In genomic region chr7:30122188-30122530, GRCm38 (mm10) we compare ENCODE assay signal across 8 mouse cellular contexts. TPM values are rescaled to one million over a fixed set of nuclear protein-coding genes. Genes with fewer than 3 reads are reported as not detected.
DNase-seq lines count a peak whose midpoint lies in the region; ATAC-seq and TF ChIP-seq lines count a peak whose summit lies in the region.

No protein-coding gene starts in this region.

- no peak for TF ChIP-seq CTCF in C2C12 (IDR thresholded peaks at IDR 0.05; ENCODE audit: control insufficient read depth, insufficient read depth, insufficient read length)

- no peaks in the 10 kb centered on the region for H3K9me3 ChIP-seq in embryonic facial prominence, embryonic 15.5 days (replicated peaks)
- peaks cover 8% of the 10 kb centered on the region for H3K9me3 ChIP-seq in liver, embryonic 12.5 days (replicated peaks)

- WGBS in embryonic facial prominence, embryonic 15.5 days, result 5% methylated on average over 15 of the region's 15 CpGs
- 4% methylated on average over 15 of the region's 15 CpGs for WGBS in liver, embryonic 12.5 days (ENCODE audit: insufficient replicate concordance)

- peaks cover 20% of the 10 kb centered on the region for H3K79me3 ChIP-seq in C2C12 (ENCODE audit: low read depth)

- ATAC-seq in frontal cortex, adult (ENCODE audit: low TSS enrichment), result peak; percentile 15; the same call in 1 of the 2 replicates
- ATAC-seq in embryonic facial prominence, embryonic 15.5 days (ENCODE audit: insufficient number of reproducible peaks, low FRiP score, low TSS enrichment, low read depth), result peak; percentile 17; the same call in 1 of the 2 replicates
- no peak for ATAC-seq in liver, embryonic 12.5 days
- no peak for ATAC-seq in CD4-positive, CD25-positive, alpha-beta regulatory T cell, adult 4 months

- H3ac ChIP-seq in C2C12 (ENCODE audit: control insufficient read depth, insufficient read length, low read depth), result peak overlapping the region; percentile 56

- peak overlapping the region; percentile 81 for H3K4me2 ChIP-seq in embryonic facial prominence, embryonic 15.5 days (replicated peaks)
- H3K4me2 ChIP-seq in liver, embryonic 12.5 days, result peak overlapping the region; percentile 92

- no peaks in the 10 kb centered on the region for H3K4me1 ChIP-seq in embryonic facial prominence, embryonic 15.5 days
- H3K4me1 ChIP-seq in liver, embryonic 12.5 days, result peaks cover 17% of the 10 kb centered on the region

- H3K4me3 ChIP-seq in C2C12 (ENCODE audit: insufficient read depth, poor library complexity, severe bottlenecking), result peak overlapping the region; percentile 61
- H3K4me3 ChIP-seq in embryonic facial prominence, embryonic 15.5 days (replicated peaks), result peak overlapping the region; percentile 77
- H3K4me3 ChIP-seq in liver, embryonic 12.5 days, result peak overlapping the region; percentile 66

- H3K79me2 ChIP-seq in C2C12 (ENCODE audit: control insufficient read depth, insufficient read depth), result peaks cover 27% of the 10 kb centered on the region

- peak overlapping the region; percentile 89 for H3K27ac ChIP-seq in embryonic facial prominence, embryonic 15.5 days (replicated peaks)
- 0 out of 2 replicates have a peak overlapping the region, but pooled peaks have one; percentile 57 for H3K27ac ChIP-seq in liver, embryonic 12.5 days

- DNase-seq in frontal cortex, postnatal 10 days (ENCODE audit: low spot score in 2 of 2), result no peak
- no peak for DNase-seq in urinary bladder, postnatal 4 days (ENCODE audit: low spot score in 2 of 2)
- DNase-seq in cerebellum, adult 8-10 months, result no peak

- peaks cover 14% of the 10 kb centered on the region for H3K36me3 ChIP-seq in C2C12 (ENCODE audit: control insufficient read depth, insufficient read depth)
- peaks cover 9% of the 10 kb centered on the region for H3K36me3 ChIP-seq in embryonic facial prominence, embryonic 15.5 days
- peaks cover 2% of the 10 kb centered on the region; the same call in 1 of the 2 replicates for H3K36me3 ChIP-seq in liver, embryonic 12.5 days

- H3K9ac ChIP-seq in embryonic facial prominence, embryonic 15.5 days, result peak overlapping the region; percentile 76
- peak overlapping the region; percentile 83 for H3K9ac ChIP-seq in liver, embryonic 12.5 days

- no peaks in the 10 kb centered on the region for H3K27me3 ChIP-seq in C2C12 (ENCODE audit: control insufficient read depth, insufficient read depth, insufficient read length)
- H3K27me3 ChIP-seq in embryonic facial prominence, embryonic 15.5 days, result no peaks in the 10 kb centered on the region
- H3K27me3 ChIP-seq in liver, embryonic 12.5 days (replicated peaks), result no peaks in the 10 kb centered on the region

TF ChIP-seq in C2C12, 6 proteins besides CTCF, POLR2A, EP300 and RAD21:
- TF ChIP-seq MAX (IDR thresholded peaks at IDR 0.05) (no peak), CEBPB (IDR thresholded peaks at IDR 0.05; ENCODE audit: low read depth) (no peak), MYOD1 (IDR thresholded peaks at IDR 0.05; ENCODE audit: control insufficient read depth, insufficient read length, low read depth) (no peak), MYOG (IDR thresholded peaks at IDR 0.05; ENCODE audit: control insufficient read depth, extremely low read depth, insufficient read length) (no peak), USF1 (IDR thresholded peaks at IDR 0.05; ENCODE audit: low read depth) (no peak), FOSL1 (IDR thresholded peaks at IDR 0.05; ENCODE audit: insufficient read depth, low read length, poor library complexity, severe bottlenecking) (no peak)

RNA-seq across cellular contexts. Expression of gene Zfp382, which starts 0.4 kb away (rescaled TPM):
- polyA plus RNA-seq in C2C12 (2012; fragmentation: generic; extraction: Trizol), result 3.8 TPM
- polyA plus RNA-seq in embryonic facial prominence, embryonic 15.5 days (2015; fragmentation: Nextera tagmentation; extraction: Ambion mirVana), result 14.6 and 15.4 TPM in 2 replicates
- 2.5 and 3.0 TPM in 2 replicates for polyA plus RNA-seq in liver, embryonic 12.5 days (2016; fragmentation: Nextera tagmentation; extraction: Ambion mirVana)
- 10 to 100 TPM; 13.2 to 20.3 TPM for polyA plus RNA-seq in CD4-positive, CD25-positive, alpha-beta regulatory T cell, adult 4 months (2017; shearing (Covaris generic))

RNA-seq across cellular contexts. Expression of gene Zfp260, which starts 27.6 kb away (rescaled TPM):
- polyA plus RNA-seq in C2C12 (2012; fragmentation: generic; extraction: Trizol), result 8.6 TPM
- 120 and 122 TPM in 2 replicates for polyA plus RNA-seq in embryonic facial prominence, embryonic 15.5 days (2015; fragmentation: Nextera tagmentation; extraction: Ambion mirVana)
- polyA plus RNA-seq in liver, embryonic 12.5 days (2016; fragmentation: Nextera tagmentation; extraction: Ambion mirVana), result 22.6 and 24.3 TPM in 2 replicates
- polyA plus RNA-seq in CD4-positive, CD25-positive, alpha-beta regulatory T cell, adult 4 months (2017; shearing (Covaris generic)), result 10 to 100 TPM; 74.8 to 96.0 TPM

RNA-seq across cellular contexts. Expression of gene Zfp566, which starts 31.8 kb away (rescaled TPM):
- polyA plus RNA-seq in C2C12 (2012; fragmentation: generic; extraction: Trizol), result 3.1 TPM
- polyA plus RNA-seq in embryonic facial prominence, embryonic 15.5 days (2015; fragmentation: Nextera tagmentation; extraction: Ambion mirVana), result 9.4 and 10.6 TPM in 2 replicates
- 3.0 and 3.3 TPM in 2 replicates for polyA plus RNA-seq in liver, embryonic 12.5 days (2016; fragmentation: Nextera tagmentation; extraction: Ambion mirVana)
- polyA plus RNA-seq in CD4-positive, CD25-positive, alpha-beta regulatory T cell, adult 4 months (2017; shearing (Covaris generic)), result 10 to 100 TPM; 11.6 to 12.0 TPM

RNA-seq across cellular contexts. Expression of gene Gm26920, which starts 31.9 kb away (rescaled TPM):
- polyA plus RNA-seq in C2C12 (2012; fragmentation: generic; extraction: Trizol), result 0.05 TPM
- polyA plus RNA-seq in embryonic facial prominence, embryonic 15.5 days (2015; fragmentation: Nextera tagmentation; extraction: Ambion mirVana), result 0.73 and 1.9 TPM in 2 replicates
- polyA plus RNA-seq in liver, embryonic 12.5 days (2016; fragmentation: Nextera tagmentation; extraction: Ambion mirVana), result 0.41 and 0.99 TPM in 2 replicates
- 1 to 10 TPM; 1.5 to 3.6 TPM for polyA plus RNA-seq in CD4-positive, CD25-positive, alpha-beta regulatory T cell, adult 4 months (2017; shearing (Covaris generic))

RNA-seq across cellular contexts. Expression of gene Zfp146, which starts 47.4 kb away (rescaled TPM):
- polyA plus RNA-seq in C2C12 (2012; fragmentation: generic; extraction: Trizol), result 15.8 TPM
- 13.6 and 17.7 TPM in 2 replicates for polyA plus RNA-seq in embryonic facial prominence, embryonic 15.5 days (2015; fragmentation: Nextera tagmentation; extraction: Ambion mirVana)
- 6.8 and 6.9 TPM in 2 replicates for polyA plus RNA-seq in liver, embryonic 12.5 days (2016; fragmentation: Nextera tagmentation; extraction: Ambion mirVana)
- polyA plus RNA-seq in CD4-positive, CD25-positive, alpha-beta regulatory T cell, adult 4 months (2017; shearing (Covaris generic)), result 10 to 100 TPM; 19.5 to 22.3 TPM

Comparison
In these comparisons a context has a peak if more than half of its experiments do, and no peak if none do; other contexts are left out.
1. ATAC-seq: peak in frontal cortex, adult (single experiment) and embryonic facial prominence, embryonic 15.5 days (single experiment); none in liver, embryonic 12.5 days (single experiment) and CD4-positive, CD25-positive, alpha-beta regulatory T cell, adult 4 months (single experiment).
2. Peak in every context shown above with its lines, with median percentiles within 50 percentile points of each other: H3K4me3 ChIP-seq.